Mouse (Mus musculus): ENCODE results near the gene Xaf1. TPM values are rescaled to one million over a fixed set of nuclear protein-coding genes. Genes with fewer than 3 reads are reported as not detected.
A peak's percentile ranks its signal among the peaks of the same experiment; 100 is the strongest.

Xaf1 gene
- polyA plus RNA-seq, 1 experiment from 2014 or later, result 28.3 TPM

GRCm38 (mm10) chr11:72308982-72309381, 7.6 kb downstream of the Xaf1 start:
- WGBS, result 59% methylated on average over 2 of the region's 2 CpGs
- DNase-seq (ENCODE audit: low spot score), result no peak
- no peak overlapping the region for H3K9ac ChIP-seq (ENCODE audit: low read depth, low read length)
- H3K36me3 ChIP-seq (ENCODE audit: insufficient read depth, low read length), result no peaks in the 10 kb centered on the region
- no peak for TF ChIP-seq CTCF (IDR thresholded peaks at IDR 0.05; ENCODE audit: low read depth)
- H3K4me3 ChIP-seq (replicated peaks; ENCODE audit: low read depth, low read length), result no peak overlapping the region
- no peaks in the 10 kb centered on the region for H3K9me3 ChIP-seq (replicated peaks; ENCODE audit: low read length)
- peaks cover 2% of the 10 kb centered on the region; the same call in 1 of the 2 replicates for H3K4me1 ChIP-seq (replicated peaks; ENCODE audit: insufficient read depth, low read length)
- no peak overlapping the region for H3K27ac ChIP-seq
- no peak overlapping the region for H3K4me2 ChIP-seq (ENCODE audit: low read length)
- no peak for ATAC-seq (replicated peaks; ENCODE audit: low FRiP score, low read depth)
- 0 out of 2 replicates have a peak, but pooled peaks cover 3% of the 10 kb centered on the region for H3K27me3 ChIP-seq (ENCODE audit: insufficient read depth, low read length)

GRCm38 (mm10) chr11:72310491-72310890, 9.1 kb downstream of the Xaf1 start:
- no peak overlapping the region for H3K4me3 ChIP-seq (replicated peaks; ENCODE audit: low read depth, low read length)
- H3K27ac ChIP-seq, result no peak overlapping the region
- H3K27me3 ChIP-seq (ENCODE audit: insufficient read depth, low read length), result 0 out of 2 replicates have a peak, but pooled peaks cover 3% of the 10 kb centered on the region
- ATAC-seq (replicated peaks; ENCODE audit: low FRiP score, low read depth) (no peak), DNase-seq (ENCODE audit: low spot score) (no peak)
- H3K4me1 ChIP-seq (replicated peaks; ENCODE audit: insufficient read depth, low read length), result peaks cover 7% of the 10 kb centered on the region
- no peak overlapping the region for H3K9ac ChIP-seq (ENCODE audit: low read depth, low read length)
- TF ChIP-seq CTCF (IDR thresholded peaks at IDR 0.05; ENCODE audit: low read depth), result no peak
- WGBS, result 81% methylated on average over 4 of the region's 4 CpGs
- H3K36me3 ChIP-seq (ENCODE audit: insufficient read depth, low read length), result no peaks in the 10 kb centered on the region
- no peaks in the 10 kb centered on the region for H3K9me3 ChIP-seq (replicated peaks; ENCODE audit: low read length)
- no peak overlapping the region for H3K4me2 ChIP-seq (ENCODE audit: low read length)

GRCm38 (mm10) chr11:72311355-72312001, 10.0 kb downstream of the Xaf1 start:
- no peak overlapping the region for H3K4me3 ChIP-seq (replicated peaks; ENCODE audit: low read depth, low read length)
- WGBS, result 78% methylated on average over 10 of the region's 10 CpGs

GRCm38 (mm10) chr11:72314151-72314895, 12.9 kb downstream of the Xaf1 start, which contains the start of gene Fbxo39:
Gene Fbxo39 (plus strand): TSS chr11:72314444.
- Histone ChIP-seq H3K36me3 (ENCODE audit: insufficient read depth, low read length) (no peaks in the 10 kb centered on the region), H3K4me3 (replicated peaks; ENCODE audit: low read depth, low read length) (peak within 1 kb of the TSS; percentile 26), H3K27me3 (ENCODE audit: insufficient read depth, low read length) (0 out of 2 replicates have a peak, but pooled peaks cover 3% of the 10 kb centered on the region), H3K9ac (ENCODE audit: low read depth, low read length) (0 out of 2 replicates have a peak within 1 kb of the TSS, but pooled peaks have one; percentile 37), H3K27ac (no peak within 1 kb of the TSS), H3K9me3 (replicated peaks; ENCODE audit: low read length) (no peaks in the 10 kb centered on the region), H3K4me1 (replicated peaks; ENCODE audit: insufficient read depth, low read length) (peaks cover 7% of the 10 kb centered on the region), H3K4me2 (ENCODE audit: low read length) (peak within 1 kb of the TSS; percentile 49)
- DNase-seq (ENCODE audit: low spot score), result no peak
- no peak for TF ChIP-seq CTCF (IDR thresholded peaks at IDR 0.05; ENCODE audit: low read depth)
- ATAC-seq (replicated peaks; ENCODE audit: low FRiP score, low read depth), result no peak
- 8% methylated on average over 42 of the region's 42 CpGs for WGBS

More at GRCm38 (mm10) chr11:72311355-72312001, 10.0 kb downstream of the Xaf1 start:
- no peak overlapping the region for H3K4me2 ChIP-seq (ENCODE audit: low read length)
- TF ChIP-seq CTCF (IDR thresholded peaks at IDR 0.05; ENCODE audit: low read depth), result no peak
- no peaks in the 10 kb centered on the region for H3K36me3 ChIP-seq (ENCODE audit: insufficient read depth, low read length)
- 0 out of 2 replicates have a peak, but pooled peaks cover 3% of the 10 kb centered on the region for H3K27me3 ChIP-seq (ENCODE audit: insufficient read depth, low read length)
- H3K27ac ChIP-seq, result no peak overlapping the region
- no peak for ATAC-seq (replicated peaks; ENCODE audit: low FRiP score, low read depth)
- no peak for DNase-seq (ENCODE audit: low spot score)
- no peak overlapping the region for H3K9ac ChIP-seq (ENCODE audit: low read depth, low read length)
- H3K9me3 ChIP-seq (replicated peaks; ENCODE audit: low read length), result no peaks in the 10 kb centered on the region
- H3K4me1 ChIP-seq (replicated peaks; ENCODE audit: insufficient read depth, low read length), result peaks cover 7% of the 10 kb centered on the region

GRCm38 (mm10) chr11:72318026-72318425, 16.6 kb downstream of the Xaf1 start:
- Histone ChIP-seq H3K9me3 (replicated peaks; ENCODE audit: low read length) (no peaks in the 10 kb centered on the region), H3K4me2 (ENCODE audit: low read length) (no peak overlapping the region), H3K4me1 (replicated peaks; ENCODE audit: insufficient read depth, low read length) (peaks cover 7% of the 10 kb centered on the region), H3K27ac (no peak overlapping the region), H3K4me3 (replicated peaks; ENCODE audit: low read depth, low read length) (no peak overlapping the region), H3K27me3 (ENCODE audit: insufficient read depth, low read length) (0 out of 2 replicates have a peak, but pooled peaks cover 3% of the 10 kb centered on the region), H3K36me3 (ENCODE audit: insufficient read depth, low read length) (no peaks in the 10 kb centered on the region), H3K9ac (ENCODE audit: low read depth, low read length) (no peak overlapping the region)
- DNase-seq (ENCODE audit: low spot score) (no peak), ATAC-seq (replicated peaks; ENCODE audit: low FRiP score, low read depth) (no peak)
- 43% methylated on average over 5 of the region's 5 CpGs for WGBS
- no peak for TF ChIP-seq CTCF (IDR thresholded peaks at IDR 0.05; ENCODE audit: low read depth)

- DNase-seq (ENCODE audit: low spot score), result no peak
- H3K4me1 ChIP-seq (replicated peaks; ENCODE audit: insufficient read depth, low read length), result no peaks in the 10 kb centered on the region
- no peak overlapping the region for H3K9ac ChIP-seq (ENCODE audit: low read depth, low read length)
- peak; percentile 61 for TF ChIP-seq CTCF (IDR thresholded peaks at IDR 0.05; ENCODE audit: low read depth)
- no peak overlapping the region for H3K27ac ChIP-seq
- ATAC-seq (replicated peaks; ENCODE audit: low FRiP score, low read depth), result no peak
- H3K4me2 ChIP-seq (ENCODE audit: low read length), result no peak overlapping the region
- no peaks in the 10 kb centered on the region for H3K36me3 ChIP-seq (ENCODE audit: insufficient read depth, low read length)
- H3K9me3 ChIP-seq (replicated peaks; ENCODE audit: low read length), result no peaks in the 10 kb centered on the region
- no peaks in the 10 kb centered on the region for H3K27me3 ChIP-seq (ENCODE audit: insufficient read depth, low read length)
- H3K4me3 ChIP-seq (replicated peaks; ENCODE audit: low read depth, low read length), result no peak overlapping the region
- 67% methylated on average over 3 of the region's 3 CpGs for WGBS
These were observed 23.0 kb downstream of the Xaf1 start for GRCm38 (mm10) chr11:72324431-72324830.

Measured in kidney, postnatal 0 days (tissue).